Mouse (Mus musculus) ovary, adult 18-20 months (tissue): Measurements from ENCODE around the gene Cep19.

ENCODE experiments used
- DNase-seq: peaks from one replicate; pipeline ENCODE4 v3.0.0; 2022; ENCODE audit warnings: low spot score, mixed read lengths

Cep19 gene

DNA sequence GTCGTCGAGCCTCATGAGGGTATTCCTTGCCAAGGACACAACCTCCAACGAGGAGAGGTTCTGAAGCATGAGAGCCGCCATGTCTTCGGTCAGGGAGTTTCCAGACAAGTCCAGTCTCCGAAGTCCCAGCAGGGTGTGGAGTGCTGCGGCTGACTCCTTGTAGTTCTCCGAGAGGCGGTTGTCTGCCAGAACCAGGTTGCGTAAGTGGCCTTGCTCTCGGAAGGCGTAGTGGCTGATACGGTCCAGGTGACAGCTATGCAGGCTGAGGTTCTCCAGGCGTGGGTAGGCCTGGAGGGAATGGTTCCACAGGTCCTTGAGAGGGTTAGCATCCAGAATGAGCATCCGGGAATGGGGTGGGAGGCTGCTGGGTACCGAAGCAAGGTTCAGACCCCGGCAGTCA lies 45.0 kb downstream of the Cep19 start:
- DNase-seq, result no peak

DNA sequence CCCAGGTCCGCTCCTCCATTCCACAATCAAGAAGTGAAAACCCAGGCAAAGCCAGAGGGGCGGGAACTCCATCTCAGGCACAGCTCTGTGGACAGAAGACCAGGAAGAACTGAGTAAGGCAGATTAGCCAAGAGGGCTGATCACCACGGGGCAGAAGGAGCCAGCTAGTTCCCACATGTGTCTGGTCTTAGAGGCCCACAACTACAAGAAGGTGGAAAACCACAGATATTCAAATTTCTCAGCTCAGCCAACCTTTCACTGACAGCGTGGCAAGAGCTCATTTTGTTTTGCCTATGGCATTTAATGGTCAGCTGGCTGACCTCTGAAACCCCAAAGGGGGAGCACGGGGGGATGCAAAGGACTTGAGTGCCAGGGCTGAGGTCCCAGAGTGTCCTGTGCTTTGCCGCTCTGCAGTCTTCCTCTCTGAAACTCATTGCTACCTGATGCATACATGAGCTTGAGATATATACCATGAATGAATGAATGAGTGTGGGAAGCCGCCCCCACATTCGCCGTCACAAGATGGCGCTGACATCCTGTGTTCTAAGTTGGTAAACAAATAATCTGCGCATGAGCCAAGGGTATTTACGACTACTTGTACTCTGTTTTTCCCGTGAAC lies 48.1 kb downstream of the Cep19 start:
- DNase-seq, result no peak

DNA sequence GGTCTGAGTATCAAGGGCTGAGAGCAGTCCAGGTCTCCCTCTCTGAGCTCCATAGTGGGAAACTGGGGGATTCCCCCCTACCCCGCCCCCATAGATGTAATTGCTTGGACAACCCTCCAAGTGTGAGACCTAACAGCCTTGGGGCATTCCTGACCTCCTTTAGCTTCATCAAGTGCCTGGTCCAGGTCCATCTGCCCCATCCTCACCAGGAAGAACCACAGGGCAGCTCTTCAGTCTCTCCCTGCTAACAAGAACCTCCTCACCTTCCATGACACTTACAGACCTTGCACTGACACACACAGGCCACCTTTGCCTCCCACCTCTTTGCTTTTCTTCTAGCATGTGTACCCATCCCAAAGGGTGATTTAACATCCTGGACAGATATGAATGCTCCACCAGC lies 54.4 kb downstream of the Cep19 start:
- no peak for DNase-seq

DNA sequence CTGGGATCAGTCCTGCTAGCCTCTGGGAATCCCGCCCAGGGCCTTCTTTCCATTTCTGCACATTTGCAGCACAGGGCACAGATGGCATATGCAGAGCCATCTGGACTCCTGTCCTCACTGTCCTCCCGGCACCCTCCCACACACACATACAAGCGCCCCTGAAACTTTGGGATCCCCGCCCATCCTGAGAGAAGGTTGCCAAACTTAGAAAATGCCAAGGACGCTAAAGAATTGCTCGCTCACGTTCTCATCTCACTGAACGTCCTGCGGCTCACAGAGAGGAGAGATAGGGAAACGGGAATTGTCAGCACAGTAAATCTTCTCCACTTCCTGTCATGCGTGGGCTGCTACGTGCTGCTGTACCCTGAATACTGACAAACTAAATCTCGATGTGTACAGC lies 54.8 kb downstream of the Cep19 start:
- DNase-seq, result peak; percentile 50

DNA sequence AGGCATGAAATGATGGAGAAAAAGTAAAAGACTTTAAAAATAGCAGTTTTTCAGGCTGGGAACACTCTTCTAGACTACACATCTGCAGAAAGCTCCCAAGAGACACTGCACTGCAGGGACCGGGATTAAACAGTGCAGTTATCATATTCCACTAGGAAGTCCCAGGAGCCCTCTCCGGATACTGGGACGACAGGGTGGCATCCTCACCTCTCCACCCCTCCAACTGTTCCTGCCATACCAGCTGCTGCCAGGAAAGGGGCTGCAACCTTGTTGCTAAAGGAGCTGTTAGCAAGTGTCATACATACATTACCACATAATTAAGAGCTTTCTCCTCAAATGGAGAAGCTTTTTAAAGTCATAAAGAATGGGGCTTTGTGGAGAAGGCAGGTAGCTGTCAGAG lies 57.1 kb downstream of the Cep19 start:
- no peak for DNase-seq

DNA sequence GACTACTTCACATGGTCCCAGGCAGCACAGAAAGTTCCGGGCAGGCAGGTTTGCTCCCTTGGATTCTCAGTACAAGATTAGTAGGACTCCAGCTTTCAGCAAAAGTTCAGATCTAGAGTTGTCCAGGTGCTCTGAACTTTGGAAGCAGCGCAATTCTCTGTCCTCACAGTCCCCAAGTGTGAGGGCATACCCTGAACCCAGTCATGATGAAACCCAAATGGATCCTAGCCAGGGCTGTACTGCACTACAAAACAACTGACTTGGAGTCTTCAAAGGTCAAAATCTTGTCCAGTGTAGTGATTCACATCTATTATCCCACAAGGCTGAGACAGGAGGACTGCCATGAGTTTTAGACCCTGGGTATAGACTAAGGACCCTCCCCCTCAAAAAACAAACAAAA lies 57.8 kb downstream of the Cep19 start:
- DNase-seq, result no peak
